ENCODE assay signal across 8 mouse cellular contexts in genomic region chr19:36926553-36927236, GRCm38 (mm10). TPM values are rescaled to one million over a fixed set of nuclear protein-coding genes. Genes with fewer than 3 reads are reported as not detected.
DNase-seq lines count a peak whose midpoint lies in the region; ATAC-seq lines count a peak whose summit lies in the region.

No protein-coding gene starts in this region.

- peak overlapping the region; percentile 95 for H3K27ac ChIP-seq in lung, embryonic 15.5 days
- peak overlapping the region; percentile 97 for H3K27ac ChIP-seq in hindbrain, embryonic 15.5 days (replicated peaks)
- peak overlapping the region; percentile 92 for H3K27ac ChIP-seq in midbrain, embryonic 15.5 days

- intact Hi-C loops in left cerebral cortex, postnatal 14 days (cut with DNase I), result loop anchor here (5.0 kb wide), 1 partner anchor 94 kb away; the partner anchor contains the start of gene Tnks2

- peaks cover 33% of the 10 kb centered on the region for H3K4me1 ChIP-seq in lung, embryonic 15.5 days
- peaks cover 25% of the 10 kb centered on the region for H3K4me1 ChIP-seq in hindbrain, embryonic 15.5 days (replicated peaks)
- peaks cover 26% of the 10 kb centered on the region for H3K4me1 ChIP-seq in midbrain, embryonic 15.5 days

- H3K4me3 ChIP-seq in lung, embryonic 15.5 days, result peak overlapping the region; percentile 81
- H3K4me3 ChIP-seq in hindbrain, embryonic 15.5 days, result peak overlapping the region; percentile 99
- peak overlapping the region; percentile 95 for H3K4me3 ChIP-seq in midbrain, embryonic 15.5 days

- WGBS in lung, embryonic 15.5 days, result 1% methylated on average over 26 of the region's 26 CpGs
- 2% methylated on average over 26 of the region's 26 CpGs for WGBS in hindbrain, embryonic 15.5 days
- WGBS in midbrain, embryonic 15.5 days, result 2% methylated on average over 26 of the region's 26 CpGs

- no peaks in the 10 kb centered on the region for H3K36me3 ChIP-seq in lung, embryonic 15.5 days
- H3K36me3 ChIP-seq in hindbrain, embryonic 15.5 days, result no peaks in the 10 kb centered on the region
- no peaks in the 10 kb centered on the region for H3K36me3 ChIP-seq in midbrain, embryonic 15.5 days (replicated peaks)

- ATAC-seq in lung, embryonic 15.5 days (ENCODE audit: borderline replicate concordance, extremely low read depth, low FRiP score, low TSS enrichment), result no peak
- no peak for ATAC-seq in hindbrain, embryonic 15.5 days (ENCODE audit: low FRiP score, low read depth)
- no peak for ATAC-seq in midbrain, embryonic 15.5 days (replicated peaks)

- DNase-seq in lung, postnatal 36 days, result no peak
- peak; percentile 43 for DNase-seq in c-Kit-positive CD71-positive TER-119-negative erythroid progenitor cells, embryonic 14.5 days (ENCODE audit: low read depth)
- DNase-seq in left cerebral cortex, postnatal 14 days (ENCODE audit: low spot score in 2 of 2), result no peak
- no peak for DNase-seq in thymus, postnatal 10 days (ENCODE audit: low spot score in 2 of 2)
- no peak for DNase-seq in kidney, adult 11 months

- no peaks in the 10 kb centered on the region for H3K9me3 ChIP-seq in lung, embryonic 15.5 days
- no peaks in the 10 kb centered on the region for H3K9me3 ChIP-seq in hindbrain, embryonic 15.5 days
- no peaks in the 10 kb centered on the region for H3K9me3 ChIP-seq in midbrain, embryonic 15.5 days

- no peaks in the 10 kb centered on the region for H3K27me3 ChIP-seq in lung, embryonic 15.5 days
- no peaks in the 10 kb centered on the region for H3K27me3 ChIP-seq in hindbrain, embryonic 15.5 days
- no peaks in the 10 kb centered on the region for H3K27me3 ChIP-seq in midbrain, embryonic 15.5 days (replicated peaks)

- peak overlapping the region; percentile 79 for H3K4me2 ChIP-seq in lung, embryonic 15.5 days
- peak overlapping the region; percentile 67 for H3K4me2 ChIP-seq in hindbrain, embryonic 15.5 days
- peak overlapping the region; percentile 74 for H3K4me2 ChIP-seq in midbrain, embryonic 15.5 days

- H3K9ac ChIP-seq in lung, embryonic 15.5 days, result peak overlapping the region; percentile 95
- peak overlapping the region; percentile 82 for H3K9ac ChIP-seq in hindbrain, embryonic 15.5 days
- H3K9ac ChIP-seq in midbrain, embryonic 15.5 days, result peak overlapping the region; percentile 92

RNA-seq across cellular contexts. Expression of gene Btaf1, which starts 0.8 kb away (rescaled TPM):
- 10.9 and 11.3 TPM in 2 replicates for polyA plus RNA-seq in lung, embryonic 15.5 days (2015; fragmentation: Nextera tagmentation; extraction: Ambion mirVana)
- 9.0 and 9.8 TPM in 2 replicates for polyA plus RNA-seq in hindbrain, embryonic 15.5 days (2015; fragmentation: Nextera tagmentation; extraction: Ambion mirVana)
- 9.3 and 10.2 TPM in 2 replicates for polyA plus RNA-seq in midbrain, embryonic 15.5 days (2015; fragmentation: Nextera tagmentation; extraction: Ambion mirVana)
- 10 to 100 TPM; 24.6 to 27.0 TPM for total RNA-seq in left cerebral cortex, postnatal 14 days (2021)

RNA-seq across cellular contexts. Expression of gene Fgfbp3, which starts 7.3 kb away (rescaled TPM):
- polyA plus RNA-seq in lung, embryonic 15.5 days (2015; fragmentation: Nextera tagmentation; extraction: Ambion mirVana), result 6.4 and 7.8 TPM in 2 replicates
- polyA plus RNA-seq in hindbrain, embryonic 15.5 days (2015; fragmentation: Nextera tagmentation; extraction: Ambion mirVana), result 57.8 and 62.4 TPM in 2 replicates
- polyA plus RNA-seq in midbrain, embryonic 15.5 days (2015; fragmentation: Nextera tagmentation; extraction: Ambion mirVana), result 55.3 and 58.4 TPM in 2 replicates
- 1 to 10 TPM; 5.5 to 7.8 TPM for total RNA-seq in left cerebral cortex, postnatal 14 days (2021)
